Comparison of ENCODE assay signal across 8 mouse cellular contexts in genomic region chr5:98878891-98879290, GRCm38 (mm10). TPM values are rescaled to one million over a fixed set of nuclear protein-coding genes. Genes with fewer than 3 reads are reported as not detected.
DNase-seq lines count a peak whose midpoint lies in the region; ATAC-seq and TF ChIP-seq lines count a peak whose summit lies in the region.

No protein-coding gene starts in this region.

- no peak overlapping the region for H3K4me2 ChIP-seq in midbrain, embryonic 11.5 days
- H3K4me2 ChIP-seq in midbrain, embryonic 13.5 days (replicated peaks) = no peak overlapping the region
- no peak overlapping the region for H3K4me2 ChIP-seq in embryonic facial prominence, embryonic 11.5 days (ENCODE audit: low read depth, low read length)

- H3K36me3 ChIP-seq in midbrain, embryonic 11.5 days (ENCODE audit: control insufficient read depth, insufficient read depth, low read length) = no peaks in the 10 kb centered on the region
- H3K36me3 ChIP-seq in midbrain, embryonic 13.5 days = no peaks in the 10 kb centered on the region
- no peaks in the 10 kb centered on the region for H3K36me3 ChIP-seq in embryonic facial prominence, embryonic 11.5 days (replicated peaks; ENCODE audit: control insufficient read depth, insufficient read depth, low read depth, low read length)

- H3K4me3 ChIP-seq in midbrain, embryonic 11.5 days (ENCODE audit: low read depth, low read length) = no peak overlapping the region
- H3K4me3 ChIP-seq in midbrain, embryonic 13.5 days (replicated peaks) = no peak overlapping the region
- no peak overlapping the region for H3K4me3 ChIP-seq in embryonic facial prominence, embryonic 11.5 days (ENCODE audit: low read depth, low read length)
- no peak overlapping the region for H3K4me3 ChIP-seq in layer of hippocampus, adult 2 months

- H3K9me3 ChIP-seq in midbrain, embryonic 11.5 days (ENCODE audit: control insufficient read depth, low read length) = no peaks in the 10 kb centered on the region
- H3K9me3 ChIP-seq in midbrain, embryonic 13.5 days = no peaks in the 10 kb centered on the region
- H3K9me3 ChIP-seq in embryonic facial prominence, embryonic 11.5 days (replicated peaks; ENCODE audit: control insufficient read depth, low read length) = no peaks in the 10 kb centered on the region

- DNase-seq in cerebellum, adult 9-10 months = peak; percentile 8
- DNase-seq in cerebellum, adult 9-11 months = no peak
- peak; percentile 93 for DNase-seq in midbrain, embryonic 11.5 days (ENCODE audit: low spot score, missing footprints)
- DNase-seq in embryonic facial prominence, embryonic 11.5 days (ENCODE audit: low spot score) = peak; percentile 78
- DNase-seq in layer of hippocampus, adult 2 months (ENCODE audit: low spot score in 2 of 2) = peak; percentile 52 to 75
- DNase-seq in lung, postnatal 36 days = peak; percentile 74

- H3K4me1 ChIP-seq in midbrain, embryonic 11.5 days (ENCODE audit: control insufficient read depth, insufficient read depth, low read length) = no peaks in the 10 kb centered on the region
- no peaks in the 10 kb centered on the region for H3K4me1 ChIP-seq in midbrain, embryonic 13.5 days (replicated peaks)
- no peaks in the 10 kb centered on the region for H3K4me1 ChIP-seq in embryonic facial prominence, embryonic 11.5 days (ENCODE audit: control insufficient read depth, insufficient read depth, low read length)

- H3K27me3 ChIP-seq in midbrain, embryonic 11.5 days (ENCODE audit: control insufficient read depth, insufficient read depth, low read length) = no peaks in the 10 kb centered on the region
- no peaks in the 10 kb centered on the region for H3K27me3 ChIP-seq in midbrain, embryonic 13.5 days
- H3K27me3 ChIP-seq in embryonic facial prominence, embryonic 11.5 days (ENCODE audit: control insufficient read depth, insufficient read depth, low read length) = no peaks in the 10 kb centered on the region; the same call in 1 of the 2 replicates

- ATAC-seq in midbrain, embryonic 11.5 days (ENCODE audit: low FRiP score) = peak; percentile 35; the same call in 1 of the 2 replicates
- ATAC-seq in midbrain, embryonic 13.5 days = no peak
- no peak for ATAC-seq in embryonic facial prominence, embryonic 11.5 days (replicated peaks; ENCODE audit: insufficient number of reproducible peaks, low FRiP score, low TSS enrichment, low read depth)
- no peak for ATAC-seq in monocyte, adult 5-6 weeks (replicated peaks; ENCODE audit: insufficient number of reproducible peaks, low FRiP score, low TSS enrichment, poor library complexity, severe bottlenecking)

- no peak overlapping the region for H3K27ac ChIP-seq in midbrain, embryonic 11.5 days (ENCODE audit: low read depth, low read length)
- no peak overlapping the region for H3K27ac ChIP-seq in midbrain, embryonic 13.5 days
- H3K27ac ChIP-seq in embryonic facial prominence, embryonic 11.5 days (replicated peaks; ENCODE audit: low read depth, low read length) = no peak overlapping the region
- H3K27ac ChIP-seq in layer of hippocampus, adult 2 months = no peak overlapping the region

- peak; percentile 94 for TF ChIP-seq CTCF in layer of hippocampus, adult 2 months (conservative IDR thresholded peaks at IDR 0.05)

- H3K9ac ChIP-seq in midbrain, embryonic 11.5 days (ENCODE audit: low read length) = no peak overlapping the region
- H3K9ac ChIP-seq in midbrain, embryonic 13.5 days (replicated peaks) = no peak overlapping the region
- H3K9ac ChIP-seq in embryonic facial prominence, embryonic 11.5 days (replicated peaks; ENCODE audit: low read length) = no peak overlapping the region

RNA-seq across cellular contexts. Expression of gene Bmp3, which starts 24.7 kb away (rescaled TPM):
- 0.67 and 0.81 TPM in 2 replicates for polyA plus RNA-seq in midbrain, embryonic 11.5 days (2014; fragmentation: Nextera tagmentation; extraction: Ambion mirVana)
- 1.0 and 1.1 TPM in 2 replicates for polyA plus RNA-seq in midbrain, embryonic 13.5 days (2015; fragmentation: Nextera tagmentation; extraction: Ambion mirVana)
- 1.5 and 2.7 TPM in 2 replicates for polyA plus RNA-seq in embryonic facial prominence, embryonic 11.5 days (2014; fragmentation: Nextera tagmentation; extraction: Ambion mirVana)
- total RNA-seq in layer of hippocampus, adult 2 months (2021) = 1 to 10 TPM; 2.9 to 3.3 TPM
- total RNA-seq in monocyte, adult 5-6 weeks (2017) = not detected in 3 replicates
